ENCODE assay signal across 12 mouse cellular contexts in the genomic region with DNA sequence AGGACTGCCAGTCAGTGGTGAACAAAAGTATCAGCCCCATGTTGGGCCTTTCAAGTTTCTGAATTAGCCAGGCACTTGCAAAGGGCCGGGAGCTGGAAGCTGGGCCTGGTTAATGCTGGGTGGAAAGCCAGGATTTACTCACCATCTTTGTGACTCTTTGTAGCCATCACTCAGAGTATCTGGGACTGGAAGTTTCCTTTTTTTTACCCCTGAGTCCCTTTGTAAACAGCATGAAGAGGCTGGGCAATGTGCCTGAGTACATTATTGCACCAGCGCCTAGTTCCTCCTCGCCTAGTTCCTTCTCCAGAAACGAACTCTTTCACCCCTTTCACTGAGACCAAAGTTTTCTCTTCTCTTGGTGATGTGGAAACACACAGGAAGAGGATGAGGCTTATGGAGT.
DNase-seq lines count a peak whose midpoint lies in the region; ATAC-seq and TF ChIP-seq lines count a peak whose summit lies in the region.
"Had no signal": no experiment of that assay in that cellular context is flagged by ENCODE, and none has a peak within 500 bp of the region (broad histone marks: within the 10 kb centered on the region; RNA-seq: fewer than 3 reads in every experiment).

No protein-coding gene starts in this region.

- H3K9me3 ChIP-seq in liver, postnatal 0 days (ENCODE audit: low read length) = no peaks in the 10 kb centered on the region
- H3K9me3 ChIP-seq: heart, embryonic 12.5 days; hindbrain, embryonic 15.5 days; megakaryocyte, embryonic 14.5 days; stomach, embryonic 15.5 days had no signal

- ATAC-seq in common myeloid progenitor, adult 5-6 weeks (replicated peaks; ENCODE audit: low read depth, poor library complexity, severe bottlenecking) = peak; percentile 81
- ATAC-seq in liver, postnatal 0 days = peak; percentile 69
- peak; percentile 95 for ATAC-seq in megakaryocyte, adult 5-6 weeks (ENCODE audit: poor library complexity, severe bottlenecking)

- peak; percentile 55 for DNase-seq in liver, adult 2 months (ENCODE audit: extremely low read depth, low read depth, low spot score)
- no peak for DNase-seq in liver
- DNase-seq in liver, postnatal 0 days = peak; percentile 33
- DNase-seq in left cerebral cortex, postnatal 4 days = no peak
- DNase-seq in gastrocnemius, postnatal 4 days (ENCODE audit: low spot score in 2 of 2) = no peak
- DNase-seq: kidney, postnatal 36 days had no signal

- no peak overlapping the region for H3K4me3 ChIP-seq in liver, adult 2 months (ENCODE audit: insufficient read depth, low read depth, low read length)
- no peak overlapping the region for H3K4me3 ChIP-seq in liver, postnatal 0 days (ENCODE audit: low read depth, low read length)
- H3K4me3 ChIP-seq: heart, embryonic 12.5 days; hindbrain, embryonic 15.5 days; megakaryocyte, embryonic 14.5 days; stomach, embryonic 15.5 days had no signal

- WGBS in liver, adult 2 months = 70% methylated on average over 4 of the region's 4 CpGs
- WGBS in liver, postnatal 0 days (ENCODE audit: insufficient replicate concordance) = 49% methylated on average over 4 of the region's 4 CpGs

- H3K79me2 ChIP-seq in liver, adult 2 months (ENCODE audit: control insufficient read depth, insufficient read depth, low read length) = no peaks in the 10 kb centered on the region

- no peak overlapping the region for H3K4me2 ChIP-seq in liver, postnatal 0 days (ENCODE audit: low read depth, low read length)
- H3K4me2 ChIP-seq: heart, embryonic 12.5 days; hindbrain, embryonic 15.5 days; stomach, embryonic 15.5 days had no signal

- no peak for TF ChIP-seq EP300 in liver, postnatal 0 days (IDR thresholded peaks at IDR 0.05; ENCODE audit: low read depth)

- H3K36me3 ChIP-seq in liver, adult 2 months (ENCODE audit: control insufficient read depth, insufficient read depth, low read length) = no peaks in the 10 kb centered on the region
- no peaks in the 10 kb centered on the region for H3K36me3 ChIP-seq in liver, postnatal 0 days (replicated peaks; ENCODE audit: insufficient read depth, low read length)
- H3K36me3 ChIP-seq: heart, embryonic 12.5 days; hindbrain, embryonic 15.5 days; stomach, embryonic 15.5 days had no signal

- no peak for TF ChIP-seq POLR2A in liver, adult 2 months (IDR thresholded peaks at IDR 0.05; ENCODE audit: extremely low read depth, insufficient read depth, low read length)

- 0 out of 2 replicates have a peak overlapping the region, but pooled peaks have one; percentile 19 for H3K27ac ChIP-seq in liver, adult 2 months (replicated peaks; ENCODE audit: insufficient read depth, low read depth, low read length)
- peak overlapping the region; percentile 64 for H3K27ac ChIP-seq in liver, postnatal 0 days (ENCODE audit: low read depth)
- H3K27ac ChIP-seq: hindbrain, embryonic 15.5 days; stomach, embryonic 15.5 days had no signal

- no peak for TF ChIP-seq CTCF in liver, adult 2 months (IDR thresholded peaks at IDR 0.05; ENCODE audit: low read depth, low read length)
- no peak for TF ChIP-seq CTCF in liver, postnatal 0 days (IDR thresholded peaks at IDR 0.05; ENCODE audit: low read depth)

- H3K27me3 ChIP-seq in liver, adult 2 months (ENCODE audit: control insufficient read depth, insufficient read depth, low read length) = no peaks in the 10 kb centered on the region
- H3K27me3 ChIP-seq in liver, postnatal 0 days (ENCODE audit: insufficient read depth, low read length) = no peaks in the 10 kb centered on the region
- H3K27me3 ChIP-seq: heart, embryonic 12.5 days; hindbrain, embryonic 15.5 days; megakaryocyte, embryonic 14.5 days; stomach, embryonic 15.5 days had no signal

- H3K9ac ChIP-seq in liver, adult 2 months (ENCODE audit: low read depth, low read length) = no peak overlapping the region
- H3K9ac ChIP-seq in liver, postnatal 0 days (replicated peaks) = no peak overlapping the region
- H3K9ac ChIP-seq: heart, embryonic 12.5 days; hindbrain, embryonic 15.5 days; stomach, embryonic 15.5 days had no signal

- no peaks in the 10 kb centered on the region for H3K4me1 ChIP-seq in liver, adult 2 months (ENCODE audit: control insufficient read depth, insufficient read depth, low read length)
- H3K4me1 ChIP-seq in liver, postnatal 0 days (ENCODE audit: insufficient read depth) = no peaks in the 10 kb centered on the region
- H3K4me1 ChIP-seq: hindbrain, embryonic 15.5 days; stomach, embryonic 15.5 days had no signal

- intact Hi-C loops in left cerebral cortex, postnatal 4 days (cut with DNase I) = no loop called here

Comparison
In these comparisons a context has a peak if more than half of its experiments do, and no peak if none do; other contexts are left out.
1. DNase-seq: peak in liver, adult 2 months (single experiment) and liver, postnatal 0 days (single experiment); none in liver (single experiment), left cerebral cortex, postnatal 4 days (single experiment) and gastrocnemius, postnatal 4 days (0 of 2).
2. Peak in every context shown above with its lines, with median percentiles within 50 percentile points of each other: ATAC-seq.